19 mouse cellular contexts compared by ENCODE assay signal in genomic region chr17:83573128-83573527, GRCm38 (mm10). TPM values are rescaled to one million over a fixed set of nuclear protein-coding genes. Genes with fewer than 3 reads are reported as not detected.
"Had no signal": no experiment of that assay in that cellular context is flagged by ENCODE, and none has a peak within 500 bp of the region (broad histone marks: within the 10 kb centered on the region; RNA-seq: fewer than 3 reads in every experiment).

No protein-coding gene starts in this region.

- H3K4me3 ChIP-seq: limb, embryonic 10.5 days; liver, embryonic 15.5 days; neural tube, embryonic 12.5 days had no signal

- H3K4me1 ChIP-seq: liver, embryonic 15.5 days; neural tube, embryonic 12.5 days had no signal

- H3K36me3 ChIP-seq: limb, embryonic 10.5 days; liver, embryonic 15.5 days; neural tube, embryonic 12.5 days had no signal

- H3K4me2 ChIP-seq: liver, embryonic 11.5 days; liver, embryonic 15.5 days; neural tube, embryonic 12.5 days had no signal

- H3K27ac ChIP-seq: limb, embryonic 10.5 days; liver, embryonic 15.5 days; neural tube, embryonic 12.5 days had no signal

- H3K9ac ChIP-seq: liver, embryonic 15.5 days; neural tube, embryonic 12.5 days had no signal

- DNase-seq: kidney, adult 8-10 months; kidney, postnatal 25 days; lung, adult 2 months; lung, postnatal 36 days; midbrain, embryonic 14.5 days; retina, postnatal 1 day; right cerebral cortex, postnatal 4 days; spleen, adult 18-20 months; thymus, postnatal 36 days had no signal

- H3K9me3 ChIP-seq: limb, embryonic 10.5 days; liver, embryonic 15.5 days; neural tube, embryonic 12.5 days had no signal

- H3K27me3 ChIP-seq: liver, embryonic 15.5 days; neural tube, embryonic 12.5 days had no signal

- ATAC-seq: intestine, postnatal 0 days had no signal

RNA-seq across cellular contexts. Expression of gene Kcng3, which starts 58.6 kb away (rescaled TPM):
- total RNA-seq: monocyte, adult 5-6 weeks; neutrophil, adult 5-6 weeks had no signal
- polyA plus RNA-seq: intestine, postnatal 0 days; kidney, embryonic 16.5 days; limb, embryonic 10.5 days; liver, embryonic 15.5 days; midbrain, embryonic 14.5 days; neural tube, embryonic 12.5 days; stomach, embryonic 14.5 days; thymus, postnatal 0 days had no signal
